Mouse (Mus musculus): ENCODE results near the gene Iqcj. TPM values are rescaled to one million over a fixed set of nuclear protein-coding genes. Genes with fewer than 3 reads are reported as not detected.
A peak's percentile ranks its signal among the peaks of the same experiment; 100 is the strongest.

The Iqcj gene
- polyA plus RNA-seq, 1 experiment from 2014 or later = not detected

DNA sequence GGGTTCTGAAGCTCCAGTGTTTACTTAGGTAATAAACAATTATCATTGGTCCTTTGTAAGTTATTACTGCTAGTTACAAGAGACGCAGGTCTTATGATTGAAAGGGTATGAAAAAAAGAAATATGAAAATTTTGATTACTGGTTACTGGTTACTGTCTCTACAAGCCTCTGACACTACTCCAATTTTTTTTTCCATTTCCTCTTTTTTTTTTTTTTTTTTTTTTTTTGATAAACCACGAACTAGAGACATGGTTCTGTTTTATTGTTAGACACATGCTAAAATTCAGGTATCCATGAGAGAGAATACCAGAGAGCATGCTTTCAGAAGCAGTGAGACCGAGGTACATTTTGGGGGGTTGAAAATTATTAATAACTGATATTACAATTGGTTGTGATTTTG is 43.8 kb downstream of the Iqcj start:
- H3K27ac ChIP-seq = no peak overlapping the region

GRCm38 (mm10) chr3:67947000-67947399 is 55.0 kb downstream of the Iqcj start:
- Histone ChIP-seq H3K4me2 (ENCODE audit: low read length) (no peak overlapping the region), H3K27ac (no peak overlapping the region), H3K4me1 (replicated peaks; ENCODE audit: insufficient read depth, low read length) (no peaks in the 10 kb centered on the region), H3K36me3 (ENCODE audit: insufficient read depth, low read length) (no peaks in the 10 kb centered on the region), H3K27me3 (ENCODE audit: insufficient read depth, low read length) (no peaks in the 10 kb centered on the region), H3K9ac (ENCODE audit: low read depth, low read length) (no peak overlapping the region), H3K9me3 (replicated peaks; ENCODE audit: low read length) (no peaks in the 10 kb centered on the region), H3K4me3 (replicated peaks; ENCODE audit: low read depth, low read length) (no peak overlapping the region)
- no peak for DNase-seq (ENCODE audit: low spot score)
- TF ChIP-seq CTCF (IDR thresholded peaks at IDR 0.05; ENCODE audit: low read depth) = no peak
- no peak for ATAC-seq (replicated peaks; ENCODE audit: low FRiP score, low read depth)
- 71% methylated on average over 2 of the region's 2 CpGs for WGBS

More for the DNA sequence above, 43.8 kb downstream of the Iqcj start:
- Histone ChIP-seq H3K9me3 (replicated peaks; ENCODE audit: low read length) (no peaks in the 10 kb centered on the region), H3K27me3 (ENCODE audit: insufficient read depth, low read length) (no peaks in the 10 kb centered on the region), H3K4me1 (replicated peaks; ENCODE audit: insufficient read depth, low read length) (no peaks in the 10 kb centered on the region), H3K4me2 (ENCODE audit: low read length) (no peak overlapping the region), H3K9ac (ENCODE audit: low read depth, low read length) (no peak overlapping the region), H3K4me3 (replicated peaks; ENCODE audit: low read depth, low read length) (no peak overlapping the region), H3K36me3 (ENCODE audit: insufficient read depth, low read length) (no peaks in the 10 kb centered on the region)
- WGBS = 79% methylated on average over 3 of the region's 3 CpGs
- DNase-seq (ENCODE audit: low spot score) = no peak
- ATAC-seq (replicated peaks; ENCODE audit: low FRiP score, low read depth) = no peak
- TF ChIP-seq CTCF (IDR thresholded peaks at IDR 0.05; ENCODE audit: low read depth) = no peak

DNA sequence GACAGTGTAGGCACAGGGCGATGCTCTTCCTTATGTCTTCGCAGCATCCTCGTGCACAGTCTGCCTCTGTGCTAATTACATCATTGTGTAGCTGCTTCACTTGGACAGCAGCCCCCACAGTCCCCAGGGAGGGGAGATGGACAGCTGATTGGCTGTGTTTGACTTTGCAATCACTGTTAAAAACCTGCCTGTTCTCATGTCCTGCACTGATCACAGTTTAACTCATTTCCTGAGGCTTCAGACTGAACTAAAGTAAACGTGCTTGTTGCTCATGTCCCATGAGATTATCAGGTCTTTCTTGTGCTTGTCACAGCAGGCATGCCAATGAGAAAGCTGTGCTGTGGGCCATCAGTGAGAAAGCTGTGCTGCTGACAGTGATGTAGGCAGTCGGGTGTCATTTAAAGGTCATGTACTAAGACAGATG is 60.5 kb downstream of the Iqcj start:
- ATAC-seq (replicated peaks; ENCODE audit: low FRiP score, low read depth) = no peak
- Histone ChIP-seq H3K27me3 (ENCODE audit: insufficient read depth, low read length) (no peaks in the 10 kb centered on the region), H3K27ac (no peak overlapping the region), H3K4me1 (replicated peaks; ENCODE audit: insufficient read depth, low read length) (no peaks in the 10 kb centered on the region), H3K36me3 (ENCODE audit: insufficient read depth, low read length) (no peaks in the 10 kb centered on the region), H3K9ac (ENCODE audit: low read depth, low read length) (no peak overlapping the region), H3K4me2 (ENCODE audit: low read length) (no peak overlapping the region), H3K9me3 (replicated peaks; ENCODE audit: low read length) (no peaks in the 10 kb centered on the region), H3K4me3 (replicated peaks; ENCODE audit: low read depth, low read length) (no peak overlapping the region)
- no peak for DNase-seq (ENCODE audit: low spot score)
- no peak for TF ChIP-seq CTCF (IDR thresholded peaks at IDR 0.05; ENCODE audit: low read depth)
- 60% methylated on average over 5 of the region's 5 CpGs for WGBS

GRCm38 (mm10) chr3:67954459-67955065 is 62.5 kb downstream of the Iqcj start:
- no peak overlapping the region for H3K4me2 ChIP-seq (ENCODE audit: low read length)
- DNase-seq (ENCODE audit: low spot score) = peak; percentile 10
- H3K9me3 ChIP-seq (replicated peaks; ENCODE audit: low read length) = no peaks in the 10 kb centered on the region
- H3K4me1 ChIP-seq (replicated peaks; ENCODE audit: insufficient read depth, low read length) = no peaks in the 10 kb centered on the region
- no peak overlapping the region for H3K27ac ChIP-seq
- no peaks in the 10 kb centered on the region for H3K36me3 ChIP-seq (ENCODE audit: insufficient read depth, low read length)
- no peak overlapping the region for H3K4me3 ChIP-seq (replicated peaks; ENCODE audit: low read depth, low read length)
- no peak overlapping the region for H3K9ac ChIP-seq (ENCODE audit: low read depth, low read length)
- WGBS = 38% methylated on average over 5 of the region's 5 CpGs
- no peak for TF ChIP-seq CTCF (IDR thresholded peaks at IDR 0.05; ENCODE audit: low read depth)
- no peaks in the 10 kb centered on the region for H3K27me3 ChIP-seq (ENCODE audit: insufficient read depth, low read length)
- ATAC-seq (replicated peaks; ENCODE audit: low FRiP score, low read depth) = no peak

GRCm38 (mm10) chr3:67959672-67960071 is 67.7 kb downstream of the Iqcj start:
- Histone ChIP-seq H3K27me3 (ENCODE audit: insufficient read depth, low read length) (no peaks in the 10 kb centered on the region), H3K9ac (ENCODE audit: low read depth, low read length) (no peak overlapping the region), H3K9me3 (replicated peaks; ENCODE audit: low read length) (no peaks in the 10 kb centered on the region), H3K4me3 (replicated peaks; ENCODE audit: low read depth, low read length) (no peak overlapping the region), H3K4me1 (replicated peaks; ENCODE audit: insufficient read depth, low read length) (no peaks in the 10 kb centered on the region), H3K27ac (no peak overlapping the region), H3K4me2 (ENCODE audit: low read length) (no peak overlapping the region), H3K36me3 (ENCODE audit: insufficient read depth, low read length) (no peaks in the 10 kb centered on the region)
- DNase-seq (ENCODE audit: low spot score) (no peak), ATAC-seq (replicated peaks; ENCODE audit: low FRiP score, low read depth) (no peak)
- no peak for TF ChIP-seq CTCF (IDR thresholded peaks at IDR 0.05; ENCODE audit: low read depth)
- WGBS = 71% methylated on average over 7 of the region's 7 CpGs

DNA sequence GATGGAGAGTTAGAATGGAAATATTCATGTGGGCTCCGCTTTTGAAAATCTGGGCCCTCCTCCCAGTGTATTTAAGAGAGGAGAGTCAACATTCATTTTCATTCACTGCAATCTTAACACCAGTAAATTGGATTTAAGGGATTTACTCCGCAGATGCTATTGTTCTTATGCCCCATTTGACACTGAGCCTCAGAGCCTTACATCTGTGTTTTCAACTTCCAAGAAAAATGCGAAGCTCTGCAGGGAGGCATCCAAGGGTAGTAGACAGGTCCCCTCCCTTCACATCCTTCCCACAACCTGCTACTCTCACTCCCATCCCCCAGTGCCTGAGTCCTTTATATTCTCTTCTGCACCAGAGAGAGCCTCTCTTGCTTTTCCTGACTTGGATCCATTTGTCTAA is 68.1 kb downstream of the Iqcj start:
- Histone ChIP-seq H3K4me1 (replicated peaks; ENCODE audit: insufficient read depth, low read length) (no peaks in the 10 kb centered on the region), H3K4me3 (replicated peaks; ENCODE audit: low read depth, low read length) (no peak overlapping the region), H3K9me3 (replicated peaks; ENCODE audit: low read length) (no peaks in the 10 kb centered on the region), H3K27ac (no peak overlapping the region), H3K4me2 (ENCODE audit: low read length) (no peak overlapping the region), H3K36me3 (ENCODE audit: insufficient read depth, low read length) (no peaks in the 10 kb centered on the region), H3K27me3 (ENCODE audit: insufficient read depth, low read length) (no peaks in the 10 kb centered on the region), H3K9ac (ENCODE audit: low read depth, low read length) (no peak overlapping the region)
- WGBS = 62% methylated on average over 3 of the region's 3 CpGs
- TF ChIP-seq CTCF (IDR thresholded peaks at IDR 0.05; ENCODE audit: low read depth) = no peak
- no peak for DNase-seq (ENCODE audit: low spot score)
- ATAC-seq (replicated peaks; ENCODE audit: low FRiP score, low read depth) = no peak

- no peak for DNase-seq (ENCODE audit: low spot score)
- H3K4me1 ChIP-seq (replicated peaks; ENCODE audit: insufficient read depth, low read length) = no peaks in the 10 kb centered on the region
- H3K27me3 ChIP-seq (ENCODE audit: insufficient read depth, low read length) = no peaks in the 10 kb centered on the region
- no peaks in the 10 kb centered on the region for H3K9me3 ChIP-seq (replicated peaks; ENCODE audit: low read length)
- H3K4me3 ChIP-seq (replicated peaks; ENCODE audit: low read depth, low read length) = no peak overlapping the region
- H3K9ac ChIP-seq (ENCODE audit: low read depth, low read length) = no peak overlapping the region
- no peaks in the 10 kb centered on the region for H3K36me3 ChIP-seq (ENCODE audit: insufficient read depth, low read length)
- TF ChIP-seq CTCF (IDR thresholded peaks at IDR 0.05; ENCODE audit: low read depth) = no peak
- no peak overlapping the region for H3K27ac ChIP-seq
- no peak overlapping the region for H3K4me2 ChIP-seq (ENCODE audit: low read length)
- ATAC-seq (replicated peaks; ENCODE audit: low FRiP score, low read depth) = no peak
These were observed 68.7 kb downstream of the Iqcj start for GRCm38 (mm10) chr3:67960727-67961126.
